Comparison of ENCODE assay signal across 8 mouse cellular contexts in genomic region chr5:110230401-110230779, GRCm38 (mm10). TPM values are rescaled to one million over a fixed set of nuclear protein-coding genes. Genes with fewer than 3 reads are reported as not detected.
DNase-seq lines count a peak whose midpoint lies in the region; ATAC-seq and TF ChIP-seq lines count a peak whose summit lies in the region.

No protein-coding gene starts in this region.

- H3K36me3 ChIP-seq in heart, embryonic 11.5 days (ENCODE audit: control insufficient read depth, insufficient read depth, low read length): 0 out of 2 replicates have a peak, but pooled peaks cover 5% of the 10 kb centered on the region
- peaks cover 5 to 21% of the 10 kb centered on the region in 2 experiments for H3K36me3 ChIP-seq in MEL (ENCODE audit: control insufficient read depth in 1 of 2, insufficient read depth in 2 of 2, low read length in 2 of 2)
- peaks cover 14% of the 10 kb centered on the region; the same call in 1 of the 2 replicates for H3K36me3 ChIP-seq in heart, postnatal 0 days (replicated peaks; ENCODE audit: control insufficient read depth, insufficient read depth, low read length)
- no peaks in the 10 kb centered on the region; the same call in 1 of the 2 replicates for H3K36me3 ChIP-seq in liver, embryonic 16.5 days (ENCODE audit: control insufficient read depth, insufficient read depth)

- DNase-seq in heart, adult 9 months (ENCODE audit: low spot score in 2 of 2): no peak
- peak; percentile 53 for DNase-seq in MEL (ENCODE audit: low read depth, low spot score)
- no peak for DNase-seq in heart, postnatal 0 days (ENCODE audit: low spot score)
- no peak for DNase-seq in Muller cell, postnatal 12 days (ENCODE audit: inconsistent ontology term)
- no peak for DNase-seq in thymus, postnatal 36 days
- DNase-seq in adipocyte (ENCODE audit: low spot score): no peak

- peak overlapping the region; percentile 80 for H3K4me3 ChIP-seq in heart, embryonic 11.5 days (ENCODE audit: low read depth, low read length)
- peak overlapping the region; percentile 86 to 100 for H3K4me3 ChIP-seq in MEL (ENCODE audit: control insufficient read depth in 1 of 2, insufficient read depth in 1 of 2, low read depth in 2 of 2, low read length in 2 of 2)
- peak overlapping the region; percentile 93 for H3K4me3 ChIP-seq in heart, postnatal 0 days (ENCODE audit: low read depth, low read length)
- peak overlapping the region; percentile 93 for H3K4me3 ChIP-seq in liver, embryonic 16.5 days (ENCODE audit: low read depth, low read length)

- no peak for TF ChIP-seq POLR2A in MEL (IDR thresholded peaks at IDR 0.05; ENCODE audit: control insufficient read depth in 1 of 2, insufficient read depth in 1 of 2, low read depth in 1 of 2, low read length in 2 of 2, poor library complexity in 1 of 2)

- peaks cover 29% of the 10 kb centered on the region for H3K79me2 ChIP-seq in MEL (ENCODE audit: control insufficient read depth, insufficient read depth, low read length, poor library complexity)

- TF ChIP-seq RAD21 in MEL (IDR thresholded peaks at IDR 0.05; ENCODE audit: low read depth, low read length): no peak

- no peak for TF ChIP-seq EP300 in MEL (IDR thresholded peaks at IDR 0.05; ENCODE audit: low read depth in 1 of 2, low read length in 2 of 2)
- no peak for TF ChIP-seq EP300 in heart, postnatal 0 days (IDR thresholded peaks at IDR 0.05; ENCODE audit: low read depth)

- H3K9ac ChIP-seq in heart, embryonic 11.5 days (ENCODE audit: low read depth, low read length): peak overlapping the region; percentile 96
- H3K9ac ChIP-seq in MEL (ENCODE audit: control insufficient read depth, low read depth, low read length, poor library complexity, severe bottlenecking): peak overlapping the region; percentile 100
- H3K9ac ChIP-seq in heart, postnatal 0 days (replicated peaks; ENCODE audit: low read depth, low read length): peak overlapping the region; percentile 94
- peak overlapping the region; percentile 96 for H3K9ac ChIP-seq in liver, embryonic 16.5 days (ENCODE audit: low read depth, low read length)

- no peak for TF ChIP-seq CTCF in MEL (IDR thresholded peaks at IDR 0.05 in 2 of 3, conservative IDR thresholded peaks at IDR 0.05 in 1 of 3; ENCODE audit: control insufficient read depth in 1 of 3, insufficient read depth in 1 of 3, low read depth in 2 of 3, low read length in 3 of 3, poor library complexity in 1 of 3, severe bottlenecking in 1 of 3)
- no peak for TF ChIP-seq CTCF in heart, postnatal 0 days (IDR thresholded peaks at IDR 0.05; ENCODE audit: low read depth)

- no peak for ATAC-seq in heart, embryonic 11.5 days (replicated peaks; ENCODE audit: insufficient number of reproducible peaks, low FRiP score, low TSS enrichment)
- ATAC-seq in heart, postnatal 0 days (ENCODE audit: insufficient read depth, low read depth): no peak
- ATAC-seq in liver, embryonic 16.5 days (ENCODE audit: low read depth): no peak

- H3K4me1 ChIP-seq in heart, embryonic 11.5 days (ENCODE audit: control insufficient read depth, insufficient read depth, low read length): peaks cover 11% of the 10 kb centered on the region; the same call in 1 of the 2 replicates
- H3K4me1 ChIP-seq in MEL (ENCODE audit: control insufficient read depth in 1 of 2, insufficient read depth in 2 of 2, low read length in 2 of 2): peaks cover 6 to 12% of the 10 kb centered on the region in 2 experiments
- peaks cover 9% of the 10 kb centered on the region for H3K4me1 ChIP-seq in heart, postnatal 0 days (ENCODE audit: control insufficient read depth, insufficient read depth)
- peaks cover 15% of the 10 kb centered on the region for H3K4me1 ChIP-seq in liver, embryonic 16.5 days (ENCODE audit: control insufficient read depth, low read depth, low read length)

- no peaks in the 10 kb centered on the region for H3K9me3 ChIP-seq in heart, embryonic 11.5 days (replicated peaks; ENCODE audit: control insufficient read depth, low read length)
- no peaks in the 10 kb centered on the region for H3K9me3 ChIP-seq in MEL (replicated peaks; ENCODE audit: insufficient read depth, low read length)
- H3K9me3 ChIP-seq in heart, postnatal 0 days (replicated peaks; ENCODE audit: control insufficient read depth, low read length): no peaks in the 10 kb centered on the region
- no peaks in the 10 kb centered on the region for H3K9me3 ChIP-seq in liver, embryonic 16.5 days (replicated peaks; ENCODE audit: control insufficient read depth, low read length)

- H3K27ac ChIP-seq in heart, embryonic 11.5 days (ENCODE audit: low read depth, low read length): peak overlapping the region; percentile 92
- peak overlapping the region; percentile 92 for H3K27ac ChIP-seq in MEL (ENCODE audit: control insufficient read depth, low read depth, low read length)
- H3K27ac ChIP-seq in heart, postnatal 0 days (ENCODE audit: low read depth): peak overlapping the region; percentile 88
- H3K27ac ChIP-seq in liver, embryonic 16.5 days (ENCODE audit: low read length): peak overlapping the region; percentile 99

- H3K4me2 ChIP-seq in heart, embryonic 11.5 days: peak overlapping the region; percentile 74
- peak overlapping the region; percentile 71 for H3K4me2 ChIP-seq in heart, postnatal 0 days (ENCODE audit: low read depth, low read length)
- peak overlapping the region; percentile 87 for H3K4me2 ChIP-seq in liver, embryonic 16.5 days (ENCODE audit: low read depth, low read length)

- whole genome bisulfite sequencing in heart, embryonic 11.5 days (ENCODE audit: insufficient replicate concordance): 7% methylated on average over 8 of the region's 8 CpGs
- WGBS in heart, postnatal 0 days: 8% methylated on average over 8 of the region's 8 CpGs
- WGBS in liver, embryonic 16.5 days (ENCODE audit: insufficient replicate concordance): 7% methylated on average over 8 of the region's 8 CpGs

- H3K27me3 ChIP-seq in heart, embryonic 11.5 days (ENCODE audit: control insufficient read depth, insufficient read depth, low read length): no peaks in the 10 kb centered on the region
- no peaks in the 10 kb centered on the region for H3K27me3 ChIP-seq in MEL (ENCODE audit: control insufficient read depth in 1 of 2, insufficient read depth in 2 of 2, low read length in 2 of 2)
- H3K27me3 ChIP-seq in heart, postnatal 0 days (ENCODE audit: control insufficient read depth, insufficient read depth, low read length): no peaks in the 10 kb centered on the region
- no peaks in the 10 kb centered on the region for H3K27me3 ChIP-seq in liver, embryonic 16.5 days (ENCODE audit: control insufficient read depth, insufficient read depth, low read depth, low read length)

TF ChIP-seq in MEL, 35 proteins besides CTCF, POLR2A, EP300 and RAD21 (continues in another document):
- TF ChIP-seq RCOR1 (IDR thresholded peaks at IDR 0.05; ENCODE audit: low read depth, low read length) (no peak), ZMIZ1 (IDR thresholded peaks at IDR 0.05; ENCODE audit: low read depth, low read length) (no peak), GABPA (IDR thresholded peaks at IDR 0.05; ENCODE audit: low read depth, low read length) (no peak)

RNA-seq across cellular contexts. Expression of gene Ankle2, which starts 0.4 kb away (rescaled TPM):
- polyA plus RNA-seq in heart, embryonic 11.5 days (2014; fragmentation: Nextera tagmentation; extraction: Ambion mirVana): 24.8 and 28.7 TPM in 2 replicates
- total RNA-seq in MEL (2012; rRNA removed): 31.7 and 37.9 TPM in 2 replicates
- 100 to 1,000 TPM in 1 of 2 experiments, 10 to 100 TPM in 1; 29.5 to 270 TPM for polyA plus RNA-seq in MEL (2012; ENCODE audit: insufficient read depth in 1 of 2, insufficient read length in 2 of 2, low read depth in 1 of 2, low replicate concordance in 2 of 2, missing spikeins in 1 of 2)
- total RNA-seq in heart, postnatal 0 days (2014; rRNA removed; ENCODE audit: low replicate concordance): 17.3 and 24.2 TPM in 2 replicates
- 12.5 and 12.6 TPM in 2 replicates for polyA plus RNA-seq in heart, postnatal 0 days (2015; fragmentation: Nextera tagmentation; extraction: Ambion mirVana)
- polyA plus RNA-seq in liver, embryonic 16.5 days (2015; fragmentation: Nextera tagmentation; extraction: Ambion mirVana): 9.9 and 12.3 TPM in 2 replicates

RNA-seq across cellular contexts. Expression of gene Pgam5, which starts 39.3 kb away (rescaled TPM):
- polyA plus RNA-seq in heart, embryonic 11.5 days (2014; fragmentation: Nextera tagmentation; extraction: Ambion mirVana): 55.4 and 64.6 TPM in 2 replicates
- total RNA-seq in MEL (2012; rRNA removed): 96.3 and 115 TPM in 2 replicates
- polyA plus RNA-seq in MEL (2012; ENCODE audit: insufficient read depth in 1 of 2, insufficient read length in 2 of 2, low read depth in 1 of 2, low replicate concordance in 2 of 2, missing spikeins in 1 of 2): 10 to 100 TPM in 1 of 2 experiments, not detected in 1; 95.8 TPM
- 76.6 and 77.4 TPM in 2 replicates for total RNA-seq in heart, postnatal 0 days (2014; rRNA removed; ENCODE audit: low replicate concordance)
- 37.6 and 39.6 TPM in 2 replicates for polyA plus RNA-seq in heart, postnatal 0 days (2015; fragmentation: Nextera tagmentation; extraction: Ambion mirVana)
- polyA plus RNA-seq in liver, embryonic 16.5 days (2015; fragmentation: Nextera tagmentation; extraction: Ambion mirVana): 21.6 and 23.2 TPM in 2 replicates

RNA-seq across cellular contexts. Expression of gene Golga3, which starts 53.9 kb away (rescaled TPM):
- polyA plus RNA-seq in heart, embryonic 11.5 days (2014; fragmentation: Nextera tagmentation; extraction: Ambion mirVana): 19.2 and 20.9 TPM in 2 replicates
- 16.3 and 17.4 TPM in 2 replicates for total RNA-seq in MEL (2012; rRNA removed)
- polyA plus RNA-seq in MEL (2012; ENCODE audit: insufficient read depth in 1 of 2, insufficient read length in 2 of 2, low read depth in 1 of 2, low replicate concordance in 2 of 2, missing spikeins in 1 of 2): 10 to 100 TPM; 21.7 to 80.3 TPM
- 10.1 and 17.6 TPM in 2 replicates for total RNA-seq in heart, postnatal 0 days (2014; rRNA removed; ENCODE audit: low replicate concordance)
- polyA plus RNA-seq in heart, postnatal 0 days (2015; fragmentation: Nextera tagmentation; extraction: Ambion mirVana): 8.7 and 11.1 TPM in 2 replicates
- polyA plus RNA-seq in liver, embryonic 16.5 days (2015; fragmentation: Nextera tagmentation; extraction: Ambion mirVana): 7.6 and 8.2 TPM in 2 replicates

RNA-seq across cellular contexts. Expression of gene Pxmp2, which starts 55.6 kb away (rescaled TPM):
- 15.1 and 18.0 TPM in 2 replicates for polyA plus RNA-seq in heart, embryonic 11.5 days (2014; fragmentation: Nextera tagmentation; extraction: Ambion mirVana)
- total RNA-seq in MEL (2012; rRNA removed): 8.4 and 8.7 TPM in 2 replicates
- 10 to 100 TPM in 1 of 2 experiments, not detected in 1; 15.2 TPM for polyA plus RNA-seq in MEL (2012; ENCODE audit: insufficient read depth in 1 of 2, insufficient read length in 2 of 2, low read depth in 1 of 2, low replicate concordance in 2 of 2, missing spikeins in 1 of 2)
- total RNA-seq in heart, postnatal 0 days (2014; rRNA removed; ENCODE audit: low replicate concordance): 32.5 and 113 TPM in 2 replicates
- 48.4 and 48.6 TPM in 2 replicates for polyA plus RNA-seq in heart, postnatal 0 days (2015; fragmentation: Nextera tagmentation; extraction: Ambion mirVana)
- 52.2 and 55.6 TPM in 2 replicates for polyA plus RNA-seq in liver, embryonic 16.5 days (2015; fragmentation: Nextera tagmentation; extraction: Ambion mirVana)

RNA-seq across cellular contexts. Expression of gene Pole, which starts 55.7 kb away (rescaled TPM):
- 21.2 and 25.7 TPM in 2 replicates for polyA plus RNA-seq in heart, embryonic 11.5 days (2014; fragmentation: Nextera tagmentation; extraction: Ambion mirVana)
- total RNA-seq in MEL (2012; rRNA removed): 32.4 and 33.7 TPM in 2 replicates
- polyA plus RNA-seq in MEL (2012; ENCODE audit: insufficient read depth in 1 of 2, insufficient read length in 2 of 2, low read depth in 1 of 2, low replicate concordance in 2 of 2, missing spikeins in 1 of 2): 10 to 100 TPM; 52.6 to 81.4 TPM
- total RNA-seq in heart, postnatal 0 days (2014; rRNA removed; ENCODE audit: low replicate concordance): 12.8 and 13.8 TPM in 2 replicates
- polyA plus RNA-seq in heart, postnatal 0 days (2015; fragmentation: Nextera tagmentation; extraction: Ambion mirVana): 3.6 and 4.8 TPM in 2 replicates
- polyA plus RNA-seq in liver, embryonic 16.5 days (2015; fragmentation: Nextera tagmentation; extraction: Ambion mirVana): 15.5 and 16.5 TPM in 2 replicates
